Mouse (Mus musculus): ENCODE measurements around the gene Tmem184c. TPM values are rescaled to one million over a fixed set of nuclear protein-coding genes. Genes with fewer than 3 reads are reported as not detected.

Gene Tmem184c
- 3.8 and 4.3 TPM in 2 replicates for polyA plus RNA-seq (2012; rRNA removed)

GRCm38 (mm10) chr8:77610374-77610969 is at the start of gene Tmem184c:
Gene Tmem184c, minus strand, starts transcription at chr8:77610698.

GRCm38 (mm10) chr8:77549121-77549706 is 61.3 kb downstream of the Tmem184c start, which contains the start of gene Prmt9:
Gene Prmt9, plus strand, starts transcription at chr8:77549397.

Other genes starting within 250 kb of the Tmem184c start
- 5.1 and 5.4 TPM in 2 replicates for gene Arhgap10, start 92.7 kb downstream of the Tmem184c start, polyA plus RNA-seq (2012; rRNA removed)
- gene Prmt9, start 61.3 kb downstream of the Tmem184c start, polyA plus RNA-seq (2012; rRNA removed): 5.1 and 5.2 TPM in 2 replicates
- gene Ednra, start 113.8 kb upstream of the Tmem184c start, polyA plus RNA-seq (2012; rRNA removed): 4.3 and 4.7 TPM in 2 replicates

Data from liver, embryonic 18 days (tissue).